8 mouse cellular contexts compared by ENCODE assay signal in genomic region chr5:113152663-113153507, GRCm38 (mm10).
DNase-seq lines count a peak whose midpoint lies in the region; ATAC-seq and TF ChIP-seq lines count a peak whose summit lies in the region.

No protein-coding gene starts in this region.

- H3K27ac ChIP-seq in left cerebral cortex, adult 2 months: peak overlapping the region; percentile 67
- peak overlapping the region; percentile 69 for H3K27ac ChIP-seq in embryonic facial prominence, embryonic 14.5 days (replicated peaks; ENCODE audit: low read depth, low read length)
- peak overlapping the region; percentile 60 for H3K27ac ChIP-seq in hindbrain, embryonic 13.5 days
- H3K27ac ChIP-seq in limb, embryonic 12.5 days: peak overlapping the region; percentile 82

- no peaks in the 10 kb centered on the region for H3K27me3 ChIP-seq in embryonic facial prominence, embryonic 14.5 days (replicated peaks; ENCODE audit: control insufficient read depth, insufficient read depth, low read length)
- no peaks in the 10 kb centered on the region for H3K27me3 ChIP-seq in hindbrain, embryonic 13.5 days
- H3K27me3 ChIP-seq in limb, embryonic 12.5 days: no peaks in the 10 kb centered on the region

- H3K9ac ChIP-seq in embryonic facial prominence, embryonic 14.5 days (ENCODE audit: low read depth, low read length): no peak overlapping the region
- H3K9ac ChIP-seq in hindbrain, embryonic 13.5 days: 0 out of 2 replicates have a peak overlapping the region, but pooled peaks have one; percentile 39
- H3K9ac ChIP-seq in limb, embryonic 12.5 days (replicated peaks): no peak overlapping the region

- ATAC-seq in embryonic facial prominence, embryonic 14.5 days (ENCODE audit: low read depth): peak; percentile 76
- ATAC-seq in hindbrain, embryonic 13.5 days (ENCODE audit: low FRiP score): 0 out of 2 replicates have a peak, but pooled peaks have one; percentile 25
- no peak for ATAC-seq in limb, embryonic 12.5 days (ENCODE audit: insufficient number of reproducible peaks, insufficient read depth, low FRiP score, low TSS enrichment, low read depth)
- ATAC-seq in monocyte, adult 5-6 weeks (replicated peaks; ENCODE audit: insufficient number of reproducible peaks, low FRiP score, low TSS enrichment, poor library complexity, severe bottlenecking): no peak

- no peaks in the 10 kb centered on the region for H3K36me3 ChIP-seq in embryonic facial prominence, embryonic 14.5 days (ENCODE audit: control insufficient read depth, insufficient read depth, low read length)
- no peaks in the 10 kb centered on the region for H3K36me3 ChIP-seq in hindbrain, embryonic 13.5 days
- H3K36me3 ChIP-seq in limb, embryonic 12.5 days: no peaks in the 10 kb centered on the region

- H3K4me3 ChIP-seq in left cerebral cortex, adult 2 months: no peak overlapping the region
- H3K4me3 ChIP-seq in embryonic facial prominence, embryonic 14.5 days (ENCODE audit: low read depth, low read length): no peak overlapping the region
- H3K4me3 ChIP-seq in hindbrain, embryonic 13.5 days: no peak overlapping the region
- no peak overlapping the region for H3K4me3 ChIP-seq in limb, embryonic 12.5 days (replicated peaks)

- DNase-seq in left cerebral cortex, adult 2 months (ENCODE audit: extremely low spot score in 1 of 2, low spot score in 2 of 2): peak in 1 of 2 experiments; percentile 32
- DNase-seq in left cerebral cortex, adult 11 months (ENCODE audit: low spot score): no peak
- peak; percentile 76 for DNase-seq in embryonic facial prominence, embryonic 14.5 days (ENCODE audit: low spot score)
- DNase-seq in yolk sac, embryonic 10.5 days (ENCODE audit: low spot score): peak; percentile 73
- DNase-seq in right cerebral cortex, postnatal 10 days (ENCODE audit: low spot score in 2 of 2): no peak

- no peak overlapping the region for H3K4me2 ChIP-seq in embryonic facial prominence, embryonic 14.5 days (ENCODE audit: low read depth, low read length)
- H3K4me2 ChIP-seq in hindbrain, embryonic 13.5 days: no peak overlapping the region
- no peak overlapping the region for H3K4me2 ChIP-seq in limb, embryonic 12.5 days

- 44% methylated on average over 22 of the region's 22 CpGs for WGBS in embryonic facial prominence, embryonic 14.5 days
- 39% methylated on average over 22 of the region's 22 CpGs for WGBS in hindbrain, embryonic 13.5 days
- 62% methylated on average over 22 of the region's 22 CpGs for WGBS in limb, embryonic 12.5 days

- TF ChIP-seq CTCF in left cerebral cortex, adult 2 months (IDR thresholded peaks at IDR 0.05): no peak

- intact Hi-C loops in left cerebral cortex, adult 2 months (cut with DNase I): no loop called here

- no peaks in the 10 kb centered on the region for H3K9me3 ChIP-seq in embryonic facial prominence, embryonic 14.5 days (ENCODE audit: control insufficient read depth, low read length)
- no peaks in the 10 kb centered on the region for H3K9me3 ChIP-seq in hindbrain, embryonic 13.5 days
- no peaks in the 10 kb centered on the region for H3K9me3 ChIP-seq in limb, embryonic 12.5 days

- H3K4me1 ChIP-seq in embryonic facial prominence, embryonic 14.5 days (ENCODE audit: control insufficient read depth, insufficient read depth, low read length): peaks cover 38% of the 10 kb centered on the region
- peaks cover 57% of the 10 kb centered on the region for H3K4me1 ChIP-seq in hindbrain, embryonic 13.5 days (replicated peaks)
- H3K4me1 ChIP-seq in limb, embryonic 12.5 days (replicated peaks): peaks cover 50% of the 10 kb centered on the region

Comparison
In these comparisons a context has a peak if more than half of its experiments do, and no peak if none do; other contexts are left out.
1. DNase-seq: peak in embryonic facial prominence, embryonic 14.5 days (single experiment) and yolk sac, embryonic 10.5 days (single experiment); none in left cerebral cortex, adult 11 months (single experiment) and right cerebral cortex, postnatal 10 days (0 of 2).
2. ATAC-seq: peak in embryonic facial prominence, embryonic 14.5 days (single experiment) and hindbrain, embryonic 13.5 days (single experiment); none in limb, embryonic 12.5 days (single experiment) and monocyte, adult 5-6 weeks (single experiment).
3. Peak in every context shown above with its lines, with median percentiles within 50 percentile points of each other: H3K27ac ChIP-seq.